Mouse (Mus musculus): ENCODE data around the gene Gm14406.
"Not testable (repeated sequence)": the region's sequence is repeated elsewhere in the genome, so short reads cannot be mapped to it uniquely, and the experiment has no call there.

Gm14406 gene

GRCm38 (mm10) chr2:177577998-177578397 lies at the start of gene Gm14406:
Gene Gm14406, minus strand, starts transcription at chr2:177578210.
- not testable (repeated sequence) for DNase-seq (ENCODE audit: inconsistent age in 2 of 2, low spot score in 1 of 2)

- DNase-seq (ENCODE audit: inconsistent age in 2 of 2, low spot score in 1 of 2), result not testable (repeated sequence)
These were observed 2.9 kb downstream of the Gm14406 start for GRCm38 (mm10) chr2:177575141-177575540.

- DNase-seq (ENCODE audit: inconsistent age in 2 of 2, low spot score in 1 of 2), result not testable (repeated sequence)
These were observed 18.6 kb downstream of the Gm14406 start for GRCm38 (mm10) chr2:177559365-177559764.

GRCm38 (mm10) chr2:177555261-177555660 lies 22.7 kb downstream of the Gm14406 start:
- peak in 1 of 2 experiments; percentile 58 for DNase-seq (ENCODE audit: inconsistent age in 2 of 2, low spot score in 1 of 2)

- DNase-seq (ENCODE audit: inconsistent age in 2 of 2, low spot score in 1 of 2), result not testable (repeated sequence)
These were observed 40.3 kb downstream of the Gm14406 start for GRCm38 (mm10) chr2:177537717-177538116.

GRCm38 (mm10) chr2:177537141-177537540 lies 40.9 kb downstream of the Gm14406 start:
- DNase-seq (ENCODE audit: inconsistent age in 2 of 2, low spot score in 1 of 2), result peak in 1 of 2 experiments; percentile 55

- DNase-seq (ENCODE audit: inconsistent age in 2 of 2, low spot score in 1 of 2), result peak in 1 of 2 experiments; percentile 39
These were observed 42.1 kb downstream of the Gm14406 start for GRCm38 (mm10) chr2:177535876-177536275.

- peak in 1 of 2 experiments; percentile 21 for DNase-seq (ENCODE audit: inconsistent age in 2 of 2, low spot score in 1 of 2)
These were observed 53.8 kb downstream of the Gm14406 start for GRCm38 (mm10) chr2:177524171-177524570.

GRCm38 (mm10) chr2:177523674-177524073 lies 54.3 kb downstream of the Gm14406 start:
- DNase-seq (ENCODE audit: inconsistent age in 2 of 2, low spot score in 1 of 2), result peak in 1 of 2 experiments; percentile 18

- DNase-seq (ENCODE audit: inconsistent age in 2 of 2, low spot score in 1 of 2), result peak in 1 of 2 experiments; percentile 18
These were observed 54.9 kb downstream of the Gm14406 start for GRCm38 (mm10) chr2:177523061-177523460.

- DNase-seq (ENCODE audit: inconsistent age in 2 of 2, low spot score in 1 of 2), result peak in 1 of 2 experiments; percentile 21
These were observed 58.0 kb downstream of the Gm14406 start for GRCm38 (mm10) chr2:177520035-177520434.

Data from adrenal gland, adult (tissue).